Mouse (Mus musculus): ENCODE measurements at regions not wholly inside any gene's neighbourhood (a gene's known extent, or its start where the extent isn't known, plus 50 kb on each side); places are given as distances from the start of the nearest gene placed in this dataset.

DNA sequence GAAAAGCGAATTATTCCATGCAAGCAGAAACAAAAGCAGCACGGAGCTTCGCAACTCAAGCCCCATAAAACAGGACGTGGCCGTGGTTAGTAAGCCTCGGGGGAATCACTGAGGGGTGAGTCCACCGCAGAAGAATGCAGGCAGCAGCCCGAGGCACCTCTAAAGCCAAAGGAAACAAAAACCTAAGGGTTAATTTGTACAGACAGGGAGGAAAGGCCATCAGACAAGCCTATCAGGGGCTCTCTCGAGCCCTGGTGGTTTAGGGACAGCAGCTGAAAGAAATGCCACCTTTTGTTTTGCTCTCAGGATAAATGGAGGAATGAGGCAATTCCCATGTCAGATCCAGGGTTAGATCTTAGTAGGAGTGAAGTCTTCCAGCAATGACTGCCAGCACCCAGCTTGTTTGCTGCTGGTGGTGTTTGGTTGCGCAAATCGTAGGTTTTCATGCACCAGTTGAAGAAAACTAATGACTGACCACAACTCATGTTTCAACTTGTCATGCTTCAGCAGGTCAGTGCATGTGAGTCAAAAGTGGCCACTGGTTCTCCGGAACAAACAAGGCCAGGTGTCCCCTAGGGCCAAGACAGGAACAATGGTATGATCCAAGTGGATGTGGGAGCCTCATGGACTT is 173.9 kb upstream of the Dapk1 start:
- no peak for DNase-seq (ENCODE audit: low spot score)

DNA sequence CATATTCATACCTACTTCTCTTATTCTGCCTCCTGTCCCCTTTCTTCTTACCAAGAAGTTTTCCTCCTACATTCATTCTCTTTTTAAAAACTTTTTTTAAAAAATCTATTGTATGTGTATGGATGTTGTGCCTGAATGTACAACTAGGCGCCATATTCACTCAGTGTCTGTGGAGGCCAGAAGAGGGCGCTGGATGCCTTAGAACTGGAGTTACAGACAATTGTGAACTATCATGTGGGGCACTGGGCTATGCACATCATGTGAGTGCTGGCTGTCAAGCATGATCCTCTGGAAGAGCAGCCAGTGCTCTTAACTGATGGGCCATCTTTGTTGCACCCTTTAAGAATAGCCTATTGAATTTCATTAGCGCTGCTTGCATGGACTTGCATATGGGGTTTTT is 172.6 kb upstream of the Dapk1 start:
- DNase-seq (ENCODE audit: low spot score) = no peak

- DNase-seq (ENCODE audit: low spot score) = no peak
Observed at GRCm38 (mm10) chr13:60431412-60431811, 170.3 kb upstream of the Dapk1 start.

DNA sequence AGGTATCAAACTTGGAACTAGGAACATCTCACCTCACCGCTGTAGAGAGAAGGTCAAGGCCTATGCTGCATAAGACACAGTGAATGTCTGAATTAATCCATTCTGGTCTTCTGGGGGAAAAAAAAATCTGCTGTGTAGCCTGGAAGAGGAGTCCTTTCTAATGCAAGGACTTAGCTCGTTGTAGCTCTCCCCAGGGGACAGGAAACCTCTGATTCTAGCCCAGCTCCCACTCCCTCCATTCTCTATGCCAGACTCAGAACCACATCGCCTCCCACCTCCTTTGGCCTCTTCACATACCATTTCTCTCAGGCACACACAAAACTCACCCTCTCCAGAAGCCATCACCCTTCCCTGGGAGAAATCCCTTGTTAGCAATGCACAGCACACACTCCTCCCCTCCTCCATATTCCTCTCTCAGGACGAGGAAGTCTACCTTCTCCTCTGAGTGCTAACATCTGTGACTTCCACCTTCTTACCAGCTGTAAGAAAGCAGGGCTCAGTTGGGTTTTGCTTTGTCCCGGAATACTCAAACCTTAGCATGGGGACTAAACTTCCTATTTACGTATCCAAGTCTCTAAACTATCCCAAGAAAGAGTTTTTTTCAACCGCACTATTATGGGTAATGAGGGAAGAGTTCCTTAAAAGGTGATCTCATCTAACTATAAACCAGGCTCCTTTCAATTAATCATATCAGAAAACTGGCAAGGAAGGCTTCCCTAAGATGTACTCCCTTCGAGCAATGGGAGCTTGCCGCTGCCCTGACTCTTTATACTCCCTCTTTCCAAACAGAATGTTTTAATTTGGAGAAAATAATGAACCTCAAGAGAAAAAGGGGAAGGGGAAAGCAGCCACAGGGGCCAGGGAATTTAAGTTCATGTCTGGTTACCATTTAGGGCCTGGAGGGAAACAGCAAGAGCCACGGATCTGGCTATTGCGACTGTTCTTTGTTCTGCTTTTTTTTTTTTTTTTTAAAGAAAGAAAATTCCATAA is 167.2 kb upstream of the Dapk1 start:
- DNase-seq (ENCODE audit: low spot score) = no peak

DNA sequence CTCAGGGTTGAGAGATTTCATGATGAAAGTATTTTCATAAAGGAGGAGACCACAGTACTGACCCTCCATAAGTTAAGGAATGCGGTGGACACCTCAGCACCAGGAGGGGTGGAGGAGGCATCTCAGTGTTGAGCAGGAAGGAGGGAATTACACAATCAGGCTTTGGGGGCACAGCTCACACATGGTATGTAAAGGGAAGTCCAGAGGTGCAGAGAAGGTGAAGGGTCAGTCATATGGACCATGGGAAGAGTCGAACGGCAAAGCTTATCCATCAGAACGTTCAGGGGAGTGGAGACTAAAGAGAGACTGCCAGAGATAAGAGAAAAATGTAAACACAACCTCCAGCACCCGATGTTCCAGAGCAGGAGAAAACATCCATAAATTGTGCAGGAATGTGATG is 166.4 kb upstream of the Dapk1 start:
- no peak for DNase-seq (ENCODE audit: low spot score)

DNA sequence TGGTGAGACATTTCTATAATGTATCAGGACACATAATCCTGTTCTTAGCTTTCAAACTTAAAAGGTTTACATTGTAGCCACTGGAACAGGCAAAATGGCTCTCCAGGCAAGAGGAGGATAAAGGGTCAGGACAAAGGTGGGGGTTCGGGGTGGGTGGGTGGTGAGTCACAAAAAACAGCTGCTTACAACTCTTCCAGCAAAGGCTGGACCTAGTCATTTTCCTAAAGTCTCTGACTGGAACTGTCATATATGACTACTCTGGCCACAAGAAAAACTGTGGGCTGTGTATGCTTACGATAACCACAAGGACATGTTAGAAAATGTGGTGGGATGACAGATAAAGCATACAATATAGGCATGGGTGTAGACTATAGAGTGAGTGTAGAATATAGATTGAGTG is 163.6 kb upstream of the Dapk1 start:
- DNase-seq (ENCODE audit: low spot score) = no peak

DNA sequence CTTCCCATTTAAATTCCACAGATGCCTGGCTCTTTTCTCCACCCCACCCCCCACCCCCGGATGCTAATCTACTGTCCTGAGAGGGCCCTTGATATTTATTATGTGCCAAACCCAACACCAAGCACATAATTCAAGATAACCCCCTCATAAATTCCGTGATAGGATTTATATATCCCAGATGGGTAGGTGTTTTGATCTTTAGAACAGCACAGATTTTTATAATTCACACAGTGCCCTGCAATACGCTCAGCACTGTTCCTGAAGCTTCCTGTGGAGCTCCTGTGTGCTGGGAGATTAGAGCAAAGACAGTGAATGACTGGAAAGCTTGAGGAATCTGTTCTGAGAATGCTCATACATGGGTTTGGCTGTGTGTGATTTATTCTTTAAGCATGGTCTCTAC is 161.2 kb upstream of the Dapk1 start:
- DNase-seq (ENCODE audit: low spot score) = no peak

GRCm38 (mm10) chr13:60445164-60445563 is 156.6 kb upstream of the Dapk1 start:
- no peak for DNase-seq (ENCODE audit: low spot score)

- DNase-seq (ENCODE audit: low spot score) = no peak
Observed at GRCm38 (mm10) chr13:60446926-60447325, 154.8 kb upstream of the Dapk1 start.

DNA sequence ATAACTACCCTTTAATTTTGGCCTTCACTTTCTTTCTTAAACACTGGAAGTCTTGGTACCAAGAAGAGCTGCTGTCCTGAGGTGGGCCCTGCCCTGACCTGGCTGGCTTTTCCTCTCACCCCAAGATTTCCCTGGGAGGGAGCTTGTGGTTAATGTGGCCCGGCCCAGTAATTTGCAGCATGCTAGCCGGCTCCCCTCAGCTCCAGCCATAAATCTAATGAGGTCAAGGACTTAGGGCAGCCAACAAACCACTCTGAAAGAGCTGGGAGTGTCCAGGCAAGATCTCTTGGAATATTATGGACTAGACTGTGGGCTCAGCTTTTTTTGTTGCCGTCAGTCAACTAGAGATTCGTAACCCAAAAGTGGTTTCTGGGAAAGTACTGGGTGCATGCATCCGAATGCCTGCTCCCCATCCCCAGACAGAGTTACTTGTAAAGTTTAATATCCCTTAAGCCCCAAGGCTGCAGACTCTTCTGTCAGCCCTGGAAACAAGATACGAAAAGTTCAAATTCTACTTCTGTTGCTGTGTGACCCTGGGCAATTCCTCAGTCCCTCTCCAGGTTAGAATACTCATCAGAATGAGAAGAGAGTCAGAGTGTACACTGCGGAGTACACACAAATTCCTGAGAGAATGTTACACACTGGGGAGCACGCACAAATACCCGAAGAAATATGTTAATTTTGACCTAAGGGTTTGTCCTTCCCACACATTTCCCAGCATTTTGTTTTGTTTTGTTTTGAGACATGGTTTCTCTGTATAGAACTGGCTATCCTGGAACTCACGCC is 150.8 kb upstream of the Dapk1 start:
- DNase-seq (ENCODE audit: low spot score) = no peak

- no peak for DNase-seq (ENCODE audit: low spot score)
Observed at GRCm38 (mm10) chr13:60453821-60454483, 147.8 kb upstream of the Dapk1 start.

- peak; percentile 53 for DNase-seq (ENCODE audit: low spot score)
Observed at GRCm38 (mm10) chr13:60455033-60455619, 146.6 kb upstream of the Dapk1 start.

GRCm38 (mm10) chr13:60455863-60456551 is 145.7 kb upstream of the Dapk1 start:
- no peak for DNase-seq (ENCODE audit: low spot score)

GRCm38 (mm10) chr13:60457277-60457676 is 144.5 kb upstream of the Dapk1 start:
- no peak for DNase-seq (ENCODE audit: low spot score)

- DNase-seq (ENCODE audit: low spot score) = no peak
Observed at GRCm38 (mm10) chr13:60459002-60459401, 142.7 kb upstream of the Dapk1 start.

GRCm38 (mm10) chr13:60466553-60467313 is 135.0 kb upstream of the Dapk1 start:
- no peak for DNase-seq (ENCODE audit: low spot score)

- no peak for DNase-seq (ENCODE audit: low spot score)
Observed at GRCm38 (mm10) chr13:60467821-60468579, 133.7 kb upstream of the Dapk1 start.

- DNase-seq (ENCODE audit: low spot score) = no peak
Observed at GRCm38 (mm10) chr13:60470426-60471398, 131.0 kb upstream of the Dapk1 start.
